Mouse (Mus musculus) NIH3T3 (cell line): ENCODE results near the gene Tnxb.
"Not testable (repeated sequence)": the region's sequence is repeated elsewhere in the genome, so short reads cannot be mapped to it uniquely, and the experiment has no call there.

Experiments used
- DNase-seq: peaks from one replicate; pipeline ENCODE4 v3.0.0-alpha.2; 2012; ENCODE audit warnings: low read depth

The Tnxb gene

GRCm38 (mm10) chr17:34684253-34684893 is 14.0 kb downstream of the Tnxb start:
- peak; percentile 89 for DNase-seq

GRCm38 (mm10) chr17:34685120-34686110 is 15.1 kb downstream of the Tnxb start:
- DNase-seq, result peak; percentile 96

GRCm38 (mm10) chr17:34688889-34689288 is 18.6 kb downstream of the Tnxb start:
- DNase-seq, result no peak

GRCm38 (mm10) chr17:34690458-34690857 is 20.1 kb downstream of the Tnxb start:
- no peak for DNase-seq

- DNase-seq, result peak; percentile 90
These were observed 22.6 kb downstream of the Tnxb start for GRCm38 (mm10) chr17:34692906-34693305.

GRCm38 (mm10) chr17:34699575-34700408 is 29.5 kb downstream of the Tnxb start:
- DNase-seq, result no peak

GRCm38 (mm10) chr17:34700671-34701071 is 30.3 kb downstream of the Tnxb start:
- peak; percentile 64 for DNase-seq

GRCm38 (mm10) chr17:34706476-34706875 is 36.1 kb downstream of the Tnxb start:
- DNase-seq, result peak; percentile 85

GRCm38 (mm10) chr17:34712951-34713350 is 42.6 kb downstream of the Tnxb start:
- DNase-seq, result peak; percentile 80

GRCm38 (mm10) chr17:34714181-34714907 is 44.0 kb downstream of the Tnxb start:
- peak; percentile 70 for DNase-seq

GRCm38 (mm10) chr17:34714908-34715445 is 44.6 kb downstream of the Tnxb start:
- peak; percentile 20 for DNase-seq

GRCm38 (mm10) chr17:34715451-34715850 is 45.1 kb downstream of the Tnxb start:
- not testable (repeated sequence) for DNase-seq

GRCm38 (mm10) chr17:34716247-34716646 is 45.9 kb downstream of the Tnxb start:
- DNase-seq, result no peak

GRCm38 (mm10) chr17:34717401-34717800 is 47.1 kb downstream of the Tnxb start:
- no peak for DNase-seq

- not testable (repeated sequence) for DNase-seq
These were observed 49.6 kb downstream of the Tnxb start for GRCm38 (mm10) chr17:34719886-34720285.

GRCm38 (mm10) chr17:34722238-34722637 is 51.9 kb downstream of the Tnxb start:
- not testable (repeated sequence) for DNase-seq

GRCm38 (mm10) chr17:34723066-34723465 is 52.7 kb downstream of the Tnxb start:
- DNase-seq, result peak; percentile 32

GRCm38 (mm10) chr17:34727887-34728286 is 57.6 kb downstream of the Tnxb start:
- no peak for DNase-seq

GRCm38 (mm10) chr17:34729155-34729554 is 58.8 kb downstream of the Tnxb start:
- not testable (repeated sequence) for DNase-seq

- not testable (repeated sequence) for DNase-seq
These were observed 59.6 kb downstream of the Tnxb start for GRCm38 (mm10) chr17:34729779-34730553.
